Mouse (Mus musculus) forebrain, embryonic 14.5 days (tissue): Measurements from ENCODE around the gene Sox6. TPM values are rescaled to one million over a fixed set of nuclear protein-coding genes. Genes with fewer than 3 reads are reported as not detected.

Source experiments
- ATAC-seq: fragments of 200-750 bp; cut with Nextera tagmentation; 2 replicates; pipeline ENCODE4 v1.8.0; 2017; ENCODE audit warnings: mild to moderate bottlenecking, moderate library complexity
- DNase-seq: peaks from one replicate; pipeline ENCODE4 v3.0.0-alpha.2; 2015; ENCODE audit warnings: low spot score
- H3K27ac ChIP-seq: fragments of 300-500 bp; sonication (generic); 2 replicates; pipeline ENCODE4 v1.5.1; 2014; ENCODE audit warnings: low read depth, mild to moderate bottlenecking, control low read depth, low read length, moderate library complexity
- H3K27me3 ChIP-seq: fragments of 300-500 bp; sonication (generic); replicated peaks from 2 replicates; pipeline ENCODE4 v1.6.1; 2014; ENCODE audit warnings: low read length, control low read depth, mixed read lengths; ENCODE audit not compliant: control insufficient read depth, insufficient read depth
- H3K36me3 ChIP-seq: fragments of 300-500 bp; sonication (generic); 2 replicates; pipeline ENCODE4 v1.6.1; 2014; ENCODE audit warnings: low read length, control low read depth; ENCODE audit not compliant: control insufficient read depth, insufficient read depth
- H3K4me1 ChIP-seq: fragments of 300-500 bp; sonication (generic); 2 replicates; pipeline ENCODE4 v1.6.1; 2014; ENCODE audit warnings: antibody characterized with exemption, low read length, control low read depth; ENCODE audit not compliant: control insufficient read depth, insufficient read depth
- H3K4me2 ChIP-seq: fragments of 300-500 bp; sonication (generic); 2 replicates; pipeline ENCODE4 v1.6.1; 2014; ENCODE audit warnings: mild to moderate bottlenecking, control low read depth, low read length
- H3K4me3 ChIP-seq: fragments of 300-500 bp; sonication (generic); 2 replicates; pipeline ENCODE4 v1.5.1; 2014; ENCODE audit warnings: low read depth, low read length, control low read depth
- H3K9ac ChIP-seq: fragments of 300-500 bp; sonication (generic); 2 replicates; pipeline ENCODE4 v1.6.1; 2014; ENCODE audit warnings: mild to moderate bottlenecking, low read length, control low read depth, moderate library complexity
- H3K9me3 ChIP-seq: fragments of 300-500 bp; sonication (generic); replicated peaks from 2 replicates; pipeline ENCODE4 v1.6.1; 2016; ENCODE audit warnings: low read length, control low read depth, mixed read lengths; ENCODE audit not compliant: control insufficient read depth
- WGBS: fragments of 180-500 bp; shearing (Covaris S2); extraction: QIAGEN DNeasy Blood & Tissue Kit; methylation state at CpG from one replicate; pipeline ENCODE4 v1.1.7; 2014; 5-methylcytosine and 5-hydroxymethylcytosine counted together
- polyA plus RNA-seq: library from polyadenylated mRNA; unstranded; fragments of >200 nt; fragmentation: Nextera tagmentation; extraction: Ambion mirVana; gene quantifications from 2 replicates; pipeline ENCODE4 v1.2.1, GENCODE M21; 2014

The Sox6 gene
- polyA plus RNA-seq, 1 experiment from 2014 or later = 78.4 TPM

DNA sequence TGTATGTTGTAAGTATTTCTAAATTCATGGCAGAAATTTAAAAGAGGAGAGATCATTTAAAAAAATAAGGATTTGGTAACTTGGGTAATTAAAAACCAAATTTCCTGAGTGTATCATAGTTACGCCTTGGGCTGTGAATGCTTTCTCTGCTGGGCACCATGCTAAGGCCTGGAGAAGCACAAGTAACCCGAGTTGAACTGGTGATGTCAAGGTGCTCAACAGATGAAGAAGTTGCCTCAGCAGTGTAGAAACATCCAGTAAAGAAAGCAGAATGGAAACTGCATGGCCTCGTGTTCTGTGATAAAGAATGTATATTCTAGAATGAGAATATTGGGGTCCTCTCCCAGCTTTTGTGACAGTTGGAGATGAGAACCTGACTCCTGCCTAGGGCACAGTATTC is 85.5 kb downstream of the Sox6 start:
- Histone ChIP-seq H3K36me3 (no peaks in the 10 kb centered on the region), H3K4me3 (no peak overlapping the region), H3K4me2 (no peak overlapping the region), H3K4me1 (no peaks in the 10 kb centered on the region), H3K9me3 (no peaks in the 10 kb centered on the region), H3K27ac (no peak overlapping the region), H3K9ac (no peak overlapping the region), H3K27me3 (no peaks in the 10 kb centered on the region)
- 80% methylated on average over 3 of the region's 3 CpGs for WGBS
- ATAC-seq = no peak
- DNase-seq = no peak

DNA sequence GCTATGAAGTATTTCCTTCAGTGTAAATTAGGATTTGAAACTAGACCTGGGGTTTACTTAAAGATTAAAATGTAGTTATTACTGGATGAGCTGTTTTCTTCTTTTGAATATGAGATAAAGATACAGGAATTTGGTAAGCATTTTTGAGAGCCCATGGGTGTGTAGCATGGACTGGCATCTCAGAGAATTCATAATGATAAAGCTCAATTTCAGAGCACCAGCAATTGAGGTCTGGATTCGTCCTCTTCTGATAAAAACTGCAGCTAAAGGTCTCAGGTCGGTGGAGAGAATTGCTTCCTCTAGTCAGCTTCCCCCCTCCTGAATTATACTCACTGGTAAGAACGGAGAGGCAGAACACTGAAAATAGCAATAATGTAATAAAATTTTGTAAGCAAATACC is 86.4 kb downstream of the Sox6 start:
- no peaks in the 10 kb centered on the region for H3K27me3 ChIP-seq

DNA sequence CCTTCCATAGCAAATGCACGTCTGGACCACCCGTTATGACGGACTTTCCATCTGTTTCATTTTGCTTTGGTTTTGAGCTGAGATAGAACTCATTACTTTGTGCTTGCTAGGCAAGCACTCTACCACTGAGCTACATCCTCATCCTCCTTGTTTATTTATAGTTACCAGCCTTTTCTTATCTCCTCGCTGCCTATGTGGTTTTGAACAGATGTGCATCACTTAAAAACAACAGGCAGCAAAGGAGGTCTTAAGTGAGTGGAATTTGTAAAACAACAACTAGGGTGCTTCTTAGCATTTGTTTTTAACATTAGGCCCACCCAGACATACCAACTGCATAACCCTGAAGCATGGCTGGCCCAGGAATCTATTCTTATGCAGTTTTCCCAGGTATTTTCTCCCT is 86.9 kb downstream of the Sox6 start:
- Histone ChIP-seq H3K27me3 (no peaks in the 10 kb centered on the region), H3K4me3 (no peak overlapping the region), H3K4me2 (no peak overlapping the region), H3K4me1 (no peaks in the 10 kb centered on the region), H3K9ac (no peak overlapping the region), H3K36me3 (no peaks in the 10 kb centered on the region), H3K27ac (no peak overlapping the region), H3K9me3 (no peaks in the 10 kb centered on the region)
- WGBS = 81% methylated on average over 4 of the region's 4 CpGs
- ATAC-seq (no peak), DNase-seq (no peak)

More for the DNA sequence above, 86.4 kb downstream of the Sox6 start:
- no peaks in the 10 kb centered on the region for H3K4me1 ChIP-seq
- H3K36me3 ChIP-seq = no peaks in the 10 kb centered on the region
- no peak overlapping the region for H3K27ac ChIP-seq
- DNase-seq (no peak), ATAC-seq (no peak)
- H3K9ac ChIP-seq = no peak overlapping the region
- 71% methylated on average over 3 of the region's 3 CpGs for WGBS
- H3K4me3 ChIP-seq = no peak overlapping the region
- H3K4me2 ChIP-seq = no peak overlapping the region
- H3K9me3 ChIP-seq = no peaks in the 10 kb centered on the region

DNA sequence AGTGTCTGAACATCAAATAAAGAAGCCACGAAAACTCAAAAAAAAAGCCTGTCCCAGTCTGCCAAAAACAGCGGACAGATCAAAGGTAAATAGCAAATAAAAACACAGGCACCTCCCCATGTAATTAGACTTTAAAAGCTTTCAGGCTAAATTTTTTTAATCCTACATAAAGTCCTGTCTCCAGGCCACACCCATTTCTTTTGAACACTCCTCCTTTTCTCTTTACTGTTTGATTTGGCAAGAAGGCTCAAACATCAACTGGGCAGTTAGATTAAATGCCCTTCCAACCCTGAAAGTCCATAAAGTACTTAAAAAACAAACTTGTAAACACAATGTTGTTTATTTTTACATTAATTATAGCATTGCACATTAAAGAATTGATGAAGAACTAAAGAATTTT is 90.7 kb downstream of the Sox6 start:
- 29% methylated on average over 2 of the region's 2 CpGs for WGBS
- no peak overlapping the region for H3K9ac ChIP-seq
- ATAC-seq (no peak), DNase-seq (no peak)
- H3K27me3 ChIP-seq = no peaks in the 10 kb centered on the region
- 0 out of 2 replicates have a peak, but pooled peaks cover 2% of the 10 kb centered on the region for H3K4me1 ChIP-seq
- H3K36me3 ChIP-seq = no peaks in the 10 kb centered on the region
- H3K4me3 ChIP-seq = no peak overlapping the region
- no peaks in the 10 kb centered on the region for H3K9me3 ChIP-seq
- no peak overlapping the region for H3K4me2 ChIP-seq
- no peak overlapping the region for H3K27ac ChIP-seq

DNA sequence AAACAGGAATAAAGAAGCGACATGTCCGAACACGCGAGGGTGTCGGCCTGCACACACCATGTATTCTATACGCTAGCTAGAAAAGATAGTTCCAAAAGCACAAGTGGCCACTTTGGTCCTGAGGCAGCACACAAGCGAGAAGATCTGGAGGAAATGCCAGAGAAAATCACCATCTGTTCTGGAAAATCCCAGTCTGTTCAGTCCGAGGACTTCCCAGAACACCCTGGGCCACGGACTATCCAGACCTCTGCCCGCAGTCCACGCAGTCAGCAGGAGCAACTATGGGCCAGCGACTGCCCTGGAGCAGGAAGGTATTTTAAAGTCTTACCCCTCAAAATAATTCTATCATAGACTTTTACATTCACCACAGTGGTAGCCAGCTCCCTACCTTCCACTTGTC is 92.0 kb downstream of the Sox6 start:
- WGBS = 94% methylated on average over 12 of the region's 12 CpGs

DNA sequence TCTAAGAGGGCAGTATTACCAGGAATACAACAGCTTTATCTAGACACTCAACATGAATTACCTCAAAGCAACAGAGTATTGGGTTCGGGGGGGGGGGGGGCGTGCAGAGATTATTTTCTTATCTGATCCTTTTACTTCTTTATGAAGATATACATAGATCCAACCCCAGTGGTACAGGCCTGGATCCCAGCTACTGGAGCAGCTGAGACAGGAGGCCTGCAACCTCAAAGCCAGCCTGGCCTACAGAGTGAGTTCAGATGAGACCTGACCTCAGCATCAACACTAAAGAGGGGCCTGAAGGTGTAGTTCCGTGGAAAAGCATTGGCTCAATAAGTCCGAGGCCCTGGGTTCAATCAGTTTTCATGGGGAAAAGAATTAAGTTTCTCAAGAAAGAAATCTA is 93.1 kb downstream of the Sox6 start:
- 86% methylated on average over 4 of the region's 4 CpGs for WGBS
- Histone ChIP-seq H3K27ac (no peak overlapping the region), H3K36me3 (peaks cover 11% of the 10 kb centered on the region), H3K9me3 (no peaks in the 10 kb centered on the region), H3K4me3 (no peak overlapping the region), H3K9ac (no peak overlapping the region), H3K27me3 (no peaks in the 10 kb centered on the region), H3K4me1 (0 out of 2 replicates have a peak, but pooled peaks cover 2% of the 10 kb centered on the region), H3K4me2 (no peak overlapping the region)
- DNase-seq (no peak), ATAC-seq (no peak)

More for the DNA sequence above, 92.0 kb downstream of the Sox6 start:
- Histone ChIP-seq H3K4me3 (no peak overlapping the region), H3K9me3 (no peaks in the 10 kb centered on the region), H3K4me2 (no peak overlapping the region), H3K4me1 (0 out of 2 replicates have a peak, but pooled peaks cover 2% of the 10 kb centered on the region), H3K9ac (no peak overlapping the region), H3K36me3 (peaks cover 11% of the 10 kb centered on the region), H3K27me3 (no peaks in the 10 kb centered on the region), H3K27ac (no peak overlapping the region)
- DNase-seq = no peak
- no peak for ATAC-seq

DNA sequence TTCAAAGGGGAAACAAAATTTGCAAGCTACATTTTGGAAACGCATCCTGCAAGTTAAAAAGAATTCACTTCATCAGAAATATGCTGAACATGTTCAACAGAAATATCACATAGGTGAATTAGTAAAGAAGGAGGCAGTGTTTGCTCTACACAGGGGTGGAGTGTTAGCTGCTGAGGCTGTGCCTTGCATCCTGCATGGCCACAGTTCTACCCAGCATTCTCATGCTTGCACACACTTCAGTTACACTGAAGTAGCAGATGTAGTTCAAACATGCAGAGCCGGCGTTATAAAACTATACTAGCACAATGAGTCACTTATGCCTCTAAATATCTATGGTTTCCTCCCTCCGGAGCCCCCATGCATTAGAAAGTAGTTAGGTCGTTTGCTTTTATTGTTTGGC is 94.3 kb downstream of the Sox6 start:
- Histone ChIP-seq H3K4me1 (0 out of 2 replicates have a peak, but pooled peaks cover 2% of the 10 kb centered on the region), H3K36me3 (peaks cover 11% of the 10 kb centered on the region), H3K9ac (no peak overlapping the region), H3K27me3 (no peaks in the 10 kb centered on the region), H3K9me3 (no peaks in the 10 kb centered on the region), H3K4me2 (no peak overlapping the region), H3K27ac (no peak overlapping the region), H3K4me3 (no peak overlapping the region)
- no peak for ATAC-seq
- no peak for DNase-seq
- WGBS = 27% methylated on average over 5 of the region's 5 CpGs

DNA sequence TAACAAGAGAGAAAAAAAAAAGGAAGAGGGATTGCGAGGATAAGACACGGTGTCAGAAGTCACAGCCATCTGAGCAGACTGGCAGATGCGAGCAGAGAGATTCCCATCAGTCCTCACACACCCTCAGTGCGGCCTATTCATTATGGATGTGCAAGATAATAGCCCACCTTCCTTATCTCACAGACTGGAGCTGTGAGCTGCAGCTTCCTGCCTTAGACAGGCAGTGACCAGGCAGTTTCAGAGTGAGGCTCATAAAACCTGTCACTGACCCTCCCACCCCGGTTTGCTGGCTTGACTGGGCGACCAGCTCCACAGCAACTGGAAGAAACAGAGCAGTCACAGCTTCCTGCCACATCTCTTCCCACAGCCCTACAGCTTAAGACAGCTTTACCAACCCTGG is 96.8 kb downstream of the Sox6 start:
- no peak overlapping the region for H3K4me3 ChIP-seq
- H3K9ac ChIP-seq = no peak overlapping the region
- H3K4me2 ChIP-seq = no peak overlapping the region
- no peaks in the 10 kb centered on the region for H3K9me3 ChIP-seq
- H3K36me3 ChIP-seq = peaks cover 11% of the 10 kb centered on the region
- DNase-seq (no peak), ATAC-seq (no peak)
- 77% methylated on average over 6 of the region's 6 CpGs for WGBS
- no peaks in the 10 kb centered on the region for H3K27me3 ChIP-seq
- H3K4me1 ChIP-seq = 0 out of 2 replicates have a peak, but pooled peaks cover 2% of the 10 kb centered on the region
- no peak overlapping the region for H3K27ac ChIP-seq

DNA sequence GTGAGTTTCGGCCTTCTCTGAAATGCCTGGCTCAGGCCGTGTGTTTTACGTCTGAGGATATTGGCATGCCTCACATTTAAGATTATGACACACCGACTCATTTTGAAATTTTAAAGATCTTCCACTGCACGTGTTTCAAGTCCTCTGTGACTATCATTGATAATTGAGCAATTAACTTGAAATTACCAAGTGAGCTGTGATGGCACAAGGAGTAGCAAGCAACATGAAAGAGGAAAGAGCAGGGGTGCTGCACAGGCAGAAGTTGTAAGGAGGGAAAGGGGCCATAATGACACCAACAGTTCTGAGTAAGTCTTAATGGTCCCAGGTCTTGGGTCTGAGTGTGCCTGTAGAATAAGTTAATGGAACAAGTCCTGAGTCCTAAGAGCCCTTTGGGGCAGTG is 99.3 kb downstream of the Sox6 start:
- H3K4me3 ChIP-seq = no peak overlapping the region
- H3K27me3 ChIP-seq = no peaks in the 10 kb centered on the region
- H3K4me2 ChIP-seq = no peak overlapping the region
- H3K27ac ChIP-seq = no peak overlapping the region
- ATAC-seq = no peak
- no peak overlapping the region for H3K9ac ChIP-seq
- 0 out of 2 replicates have a peak, but pooled peaks cover under 1% of the 10 kb centered on the region for H3K4me1 ChIP-seq
- no peaks in the 10 kb centered on the region for H3K9me3 ChIP-seq
- WGBS = 81% methylated on average over 5 of the region's 5 CpGs
- DNase-seq = no peak
- peaks cover 11% of the 10 kb centered on the region for H3K36me3 ChIP-seq
